Mouse (Mus musculus) liver, adult 2 months (tissue): Measurements from ENCODE around the gene Ifit1bl1. TPM values are rescaled to one million over a fixed set of nuclear protein-coding genes. Genes with fewer than 3 reads are reported as not detected.
"Not testable (repeated sequence)": the region's sequence is repeated elsewhere in the genome, so short reads cannot be mapped to it uniquely, and the experiment has no call there.

Experiments used
- DNase-seq: peaks from one replicate; pipeline ENCODE4 v3.0.0-alpha.2; 2011; ENCODE audit warnings: low read depth, low spot score; ENCODE audit errors: extremely low read depth
- H3K27ac ChIP-seq: fragments of 200-500 bp; replicated peaks from 2 replicates; pipeline ENCODE4 v1.5.1; 2012; ENCODE audit warnings: low read depth, mild to moderate bottlenecking, control low read depth, inconsistent platforms, low read length; ENCODE audit not compliant: insufficient read depth
- H3K27me3 ChIP-seq: fragments of 200-500 bp; 2 replicates; pipeline ENCODE4 v1.6.1; 2012; ENCODE audit warnings: mild to moderate bottlenecking, moderate library complexity, low read length, inconsistent platforms; ENCODE audit not compliant: control insufficient read depth, insufficient read depth
- H3K36me3 ChIP-seq: fragments of 200-500 bp; 2 replicates; pipeline ENCODE4 v1.6.1; 2012; ENCODE audit warnings: low read length, inconsistent platforms; ENCODE audit not compliant: control insufficient read depth, insufficient read depth
- H3K4me1 ChIP-seq: fragments of 200-500 bp; 2 replicates; pipeline ENCODE4 v1.6.1; 2011; ENCODE audit warnings: low read length; ENCODE audit not compliant: control insufficient read depth, insufficient read depth
- H3K4me3 ChIP-seq: fragments of 200-500 bp; 2 replicates; pipeline ENCODE4 v1.5.1; 2011; ENCODE audit warnings: low read depth, mild to moderate bottlenecking, control low read depth, low read length, moderate library complexity; ENCODE audit not compliant: insufficient read depth
- H3K79me2 ChIP-seq: fragments of 200-500 bp; 2 replicates; pipeline ENCODE4 v1.6.1; 2012; ENCODE audit warnings: inconsistent platforms, mild to moderate bottlenecking, low read length, moderate library complexity; ENCODE audit not compliant: control insufficient read depth, insufficient read depth
- H3K9ac ChIP-seq: fragments of 200-500 bp; 2 replicates; pipeline ENCODE4 v1.6.1; 2012; ENCODE audit warnings: low read depth, mild to moderate bottlenecking, control low read depth, inconsistent platforms, low read length
- CTCF ChIP-seq: fragments of 200-500 bp; IDR thresholded peaks from 2 replicates; pipeline ENCODE4 v1.5.1; 2011; ENCODE audit warnings: low read depth, low read length, control low read depth
- POLR2A ChIP-seq: fragments of 200-500 bp; IDR thresholded peaks from 2 replicates; pipeline ENCODE4 v1.6.1; 2011; ENCODE audit warnings: low read length, control low read depth; ENCODE audit not compliant: insufficient read depth; ENCODE audit errors: extremely low read depth
- WGBS: fragments of 180-500 bp; shearing (Covaris S2); methylation state at CpG from one replicate; pipeline ENCODE4 v1.1.7; 2018; 5-methylcytosine and 5-hydroxymethylcytosine counted together
- polyA plus RNA-seq: library from polyadenylated mRNA; depleted of rRNA; stranded (reverse); fragments of >200 nt; gene quantifications from 2 replicates; pipeline ENCODE4 v1.2.3, GENCODE M21; 2012
- total RNA-seq: library from RNA; depleted of rRNA; stranded (reverse); fragments of >200 nt; gene quantifications from 2 replicates; pipeline ENCODE4 v1.2.3, GENCODE M21; 2014

Gene Ifit1bl1
- total and polyA plus RNA-seq, 2 experiments: 0.18 to 0.92 TPM

GRCm38 (mm10) chr19:34598341-34598740, 3.4 kb downstream of the Ifit1bl1 start:
- Histone ChIP-seq H3K9ac (no peak overlapping the region), H3K36me3 (no peaks in the 10 kb centered on the region), H3K4me1 (no peaks in the 10 kb centered on the region; the same call in 1 of the 2 replicates), H3K27me3 (no peaks in the 10 kb centered on the region), H3K79me2 (no peaks in the 10 kb centered on the region), H3K27ac (no peak overlapping the region), H3K4me3 (no peak overlapping the region)
- no peak for TF ChIP-seq CTCF
- no peak for TF ChIP-seq POLR2A
- WGBS: 53% methylated on average over 2 of the region's 2 CpGs
- DNase-seq: peak; percentile 66

DNA sequence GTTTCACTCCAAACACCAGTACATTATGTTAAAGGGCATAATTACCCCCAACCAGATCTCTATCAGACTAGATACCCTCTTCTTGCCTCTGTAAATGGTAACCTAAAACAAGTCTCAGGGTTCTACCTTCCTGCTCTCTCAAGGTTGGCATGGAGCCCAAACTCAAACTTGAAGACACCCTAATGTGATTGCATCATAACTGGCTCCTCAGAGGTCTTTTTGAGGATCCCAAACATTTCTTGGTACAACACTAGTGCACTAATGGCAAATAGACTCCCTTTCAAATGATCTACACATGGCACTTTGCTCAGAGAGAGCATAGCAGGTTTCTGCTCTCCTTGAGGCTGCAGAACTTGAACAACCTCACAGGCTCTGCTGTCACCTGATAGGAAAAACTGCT, 4.9 kb downstream of the Ifit1bl1 start:
- Histone ChIP-seq H3K36me3 (no peaks in the 10 kb centered on the region), H3K9ac (no peak overlapping the region), H3K27me3 (no peaks in the 10 kb centered on the region), H3K4me1 (no peaks in the 10 kb centered on the region; the same call in 1 of the 2 replicates), H3K27ac (no peak overlapping the region), H3K79me2 (no peaks in the 10 kb centered on the region), H3K4me3 (no peak overlapping the region)
- TF ChIP-seq CTCF (no peak), POLR2A (no peak)
- no peak for DNase-seq

DNA sequence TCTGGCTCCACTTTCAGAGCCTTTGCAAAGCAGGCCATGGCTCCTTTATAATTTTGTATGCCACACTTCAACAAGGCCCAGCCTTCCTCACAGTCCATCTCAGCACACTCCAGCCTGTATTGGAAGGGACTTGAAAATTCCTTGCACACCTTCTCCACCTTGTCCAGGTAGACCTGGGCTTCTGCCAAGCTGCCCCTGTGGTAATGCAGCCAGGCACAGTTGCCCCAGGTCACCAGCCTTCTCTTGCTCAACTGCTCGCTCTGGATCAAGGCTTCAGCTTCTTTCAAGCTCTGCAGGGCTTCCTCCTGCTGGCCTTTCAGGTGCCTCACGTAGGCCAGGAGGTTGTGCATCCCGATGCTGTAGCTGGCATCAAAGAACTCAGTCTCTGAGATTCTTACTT, 7.2 kb downstream of the Ifit1bl1 start:
- H3K27ac ChIP-seq, H3K27me3 ChIP-seq, H3K36me3 ChIP-seq, H3K4me3 ChIP-seq, H3K9ac ChIP-seq, DNase-seq, H3K4me1 ChIP-seq, H3K79me2 ChIP-seq: not testable (repeated sequence)
- 91% methylated on average over 3 of the region's 3 CpGs for WGBS

- TF ChIP-seq POLR2A (no peak), CTCF (no peak)
- H3K4me1 ChIP-seq: no peaks in the 10 kb centered on the region; the same call in 1 of the 2 replicates
- WGBS: 92% methylated on average over 2 of the region's 2 CpGs
- DNase-seq: no peak
- H3K9ac ChIP-seq: no peak overlapping the region
- no peak overlapping the region for H3K4me3 ChIP-seq
- H3K36me3 ChIP-seq: no peaks in the 10 kb centered on the region
- H3K27me3 ChIP-seq: no peaks in the 10 kb centered on the region
- no peaks in the 10 kb centered on the region for H3K79me2 ChIP-seq
- no peak overlapping the region for H3K27ac ChIP-seq
Measured at GRCm38 (mm10) chr19:34593456-34593855, 8.3 kb downstream of the Ifit1bl1 start.

- DNase-seq: no peak
- no peak overlapping the region for H3K9ac ChIP-seq
- no peak for TF ChIP-seq CTCF
- no peaks in the 10 kb centered on the region for H3K79me2 ChIP-seq
- H3K27me3 ChIP-seq: no peaks in the 10 kb centered on the region
- no peak overlapping the region for H3K4me3 ChIP-seq
- H3K4me1 ChIP-seq: 0 out of 2 replicates have a peak, but pooled peaks cover 2% of the 10 kb centered on the region
- H3K27ac ChIP-seq: no peak overlapping the region
- H3K36me3 ChIP-seq: no peaks in the 10 kb centered on the region
Measured at GRCm38 (mm10) chr19:34588959-34589358, 12.8 kb downstream of the Ifit1bl1 start.

- H3K27ac ChIP-seq: peak overlapping the region; percentile 3; the same call in 1 of the 2 replicates
- not testable (repeated sequence) for H3K27me3 ChIP-seq, H3K4me1 ChIP-seq, H3K4me3 ChIP-seq, H3K9ac ChIP-seq, H3K79me2 ChIP-seq, H3K36me3 ChIP-seq
- 65% methylated on average over 8 of the region's 12 CpGs for WGBS
- DNase-seq: peak; percentile 48
Measured at GRCm38 (mm10) chr19:34587898-34588692, 13.7 kb downstream of the Ifit1bl1 start.
